Mouse (Mus musculus) CH12.LX (cell line): ENCODE data around the gene Stk40. TPM values are rescaled to one million over a fixed set of nuclear protein-coding genes. Genes with fewer than 3 reads are reported as not detected.

Experiments used
- DNase-seq: peaks from one replicate; pipeline ENCODE4 v3.0.0-alpha.2; 2013; ENCODE audit errors: extremely low read depth
- H3K27ac ChIP-seq: 2 replicates; pipeline ENCODE4 v1.5.1; 2012; ENCODE audit warnings: low read depth, mild to moderate bottlenecking, control low read depth, moderate library complexity; ENCODE audit not compliant: insufficient read depth
- H3K27me3 ChIP-seq: replicated peaks from 2 replicates; pipeline ENCODE3; 2012; ENCODE audit warnings: inconsistent platforms
- H3K36me3 ChIP-seq, 2 experiments: replicated peaks in 1 of 2; 2 replicates each; pipeline versions ENCODE3 to v1.6.1; 2012; ENCODE audit warnings: inconsistent platforms in 1 of 2, low read length in 1 of 2, mild to moderate bottlenecking in 1 of 2, mixed read lengths in 1 of 2, moderate library complexity in 1 of 2; ENCODE audit not compliant: control insufficient read depth in 1 of 2, insufficient read depth in 1 of 2
- H3K4me1 ChIP-seq, 2 experiments: 2 replicates each; pipeline ENCODE4 v1.6.1; 2012; ENCODE audit warnings: inconsistent platforms in 1 of 2, moderate library complexity in 1 of 2; ENCODE audit not compliant: insufficient read depth in 2 of 2, control insufficient read depth in 1 of 2
- H3K4me2 ChIP-seq: 2 replicates; pipeline ENCODE4 v1.6.1; 2012; ENCODE audit warnings: low read depth, mild to moderate bottlenecking, control low read depth; ENCODE audit not compliant: poor library complexity, insufficient read depth, severe bottlenecking
- H3K4me3 ChIP-seq, 3 experiments: fragments of 150-350 bp in 1 of 3; sonication (generic) in 1 of 3; replicated peaks in 1 of 3; 2 replicates each; pipeline versions ENCODE3 to v1.5.1; 2011 to 2012; ENCODE audit warnings: low read depth in 2 of 3, low read length in 2 of 3, mild to moderate bottlenecking in 2 of 3, moderate library complexity in 2 of 3, control low read depth in 1 of 3, improper control_type of control experiment in 1 of 3, inconsistent platforms in 1 of 3, mixed read lengths in 1 of 3; ENCODE audit not compliant: poor library complexity in 1 of 3
- H3K79me2 ChIP-seq: replicated peaks from 2 replicates; pipeline ENCODE4 v1.6.1; 2012; ENCODE audit warnings: mild to moderate bottlenecking, moderate library complexity; ENCODE audit not compliant: control insufficient read depth, poor library complexity, insufficient read depth, severe bottlenecking; ENCODE audit errors: extremely low read depth
- H3K9ac ChIP-seq: 2 replicates; pipeline ENCODE4 v1.6.1; 2012; ENCODE audit warnings: low read depth, mild to moderate bottlenecking, control low read depth, moderate library complexity; ENCODE audit not compliant: insufficient read depth
- H3K9me3 ChIP-seq: replicated peaks from 2 replicates; pipeline ENCODE3; 2012; ENCODE audit warnings: low read length, inconsistent platforms, mixed read lengths
- CHD1 ChIP-seq: IDR thresholded peaks from 2 replicates; pipeline ENCODE4 v1.6.1; 2012; ENCODE audit warnings: low read depth, low read length, improper control_type of control experiment, inconsistent platforms
- CHD2 ChIP-seq: IDR thresholded peaks from 2 replicates; pipeline ENCODE4 v1.6.1; 2011; ENCODE audit warnings: low read length, improper control_type of control experiment
- ELF1 ChIP-seq: IDR thresholded peaks from 2 replicates; pipeline ENCODE4 v1.6.1; 2014; ENCODE audit warnings: low read depth, mild to moderate bottlenecking, inconsistent platforms, low read length, improper control_type of control experiment
- ETS1 ChIP-seq: conservative IDR thresholded peaks from 2 replicates; pipeline ENCODE4 v1.6.1; 2012; ENCODE audit warnings: low read depth, mild to moderate bottlenecking, inconsistent platforms, low read length, improper control_type of control experiment, moderate library complexity
- HCFC1 ChIP-seq: IDR thresholded peaks from 2 replicates; pipeline ENCODE4 v1.6.1; 2012; ENCODE audit warnings: low read depth, mild to moderate bottlenecking, inconsistent platforms, low read length, improper control_type of control experiment
- IRF4 ChIP-seq: IDR thresholded peaks from 2 replicates; pipeline ENCODE4 v1.6.1; 2014; ENCODE audit warnings: low read depth, mild to moderate bottlenecking, inconsistent platforms, low read length, improper control_type of control experiment
- JUN ChIP-seq: IDR thresholded peaks from 2 replicates; pipeline ENCODE4 v1.6.1; 2011; ENCODE audit warnings: low read depth, mild to moderate bottlenecking, low read length, improper control_type of control experiment, moderate library complexity; ENCODE audit not compliant: insufficient read depth
- JUND ChIP-seq: conservative IDR thresholded peaks from 2 replicates; pipeline ENCODE4 v1.6.1; 2011; ENCODE audit warnings: low read depth, low read length, improper control_type of control experiment
- KAT2A ChIP-seq: IDR thresholded peaks from 2 replicates; pipeline ENCODE4 v1.6.1; 2012; ENCODE audit warnings: low read length, improper control_type of control experiment, inconsistent platforms; ENCODE audit not compliant: insufficient replicate concordance
- MAFK ChIP-seq: IDR thresholded peaks from 2 replicates; pipeline ENCODE4 v1.6.1; 2011; ENCODE audit warnings: low read length, improper control_type of control experiment; ENCODE audit not compliant: insufficient replicate concordance
- MAZ ChIP-seq: IDR thresholded peaks from 2 replicates; pipeline ENCODE4 v1.6.1; 2012; ENCODE audit warnings: low read depth, mild to moderate bottlenecking, inconsistent platforms, low read length, improper control_type of control experiment, moderate library complexity
- MYC ChIP-seq: IDR thresholded peaks from 2 replicates; pipeline ENCODE4 v1.6.1; 2011; ENCODE audit warnings: low read depth, mild to moderate bottlenecking, improper control_type of control experiment, low read length
- NELFE ChIP-seq: IDR thresholded peaks from 2 replicates; pipeline ENCODE4 v1.6.1; 2011; ENCODE audit warnings: low read depth, low read length, improper control_type of control experiment
- NRF1 ChIP-seq: IDR thresholded peaks from 2 replicates; pipeline ENCODE4 v1.6.1; 2014; ENCODE audit warnings: low read depth, mild to moderate bottlenecking, inconsistent platforms, low read length, improper control_type of control experiment, moderate library complexity
- POLR2A ChIP-seq: IDR thresholded peaks from 2 replicates; pipeline ENCODE4 v1.6.1; 2011; ENCODE audit warnings: low read depth, mild to moderate bottlenecking, improper control_type of control experiment, low read length
- POLR2AphosphoS2 ChIP-seq: IDR thresholded peaks from 2 replicates; pipeline ENCODE4 v1.6.1; 2011; ENCODE audit warnings: low read depth, low read length, improper control_type of control experiment
- SMC3 ChIP-seq: IDR thresholded peaks from 2 replicates; pipeline ENCODE4 v1.6.1; 2011; ENCODE audit warnings: low read depth, low read length, improper control_type of control experiment
- TBP ChIP-seq: conservative IDR thresholded peaks from 2 replicates; pipeline ENCODE4 v1.6.1; 2011; ENCODE audit warnings: low read depth, low read length, improper control_type of control experiment
- UBTF ChIP-seq: IDR thresholded peaks from 2 replicates; pipeline ENCODE4 v1.6.1; 2012; ENCODE audit warnings: low read depth, mild to moderate bottlenecking, inconsistent platforms, low read length, improper control_type of control experiment, moderate library complexity
- USF2 ChIP-seq: conservative IDR thresholded peaks from 2 replicates; pipeline ENCODE4 v1.6.1; 2011; ENCODE audit warnings: low read depth, low read length, improper control_type of control experiment
- ZKSCAN1 ChIP-seq: IDR thresholded peaks from 2 replicates; pipeline ENCODE4 v1.6.1; 2012; ENCODE audit warnings: low read depth, inconsistent platforms, low read length, improper control_type of control experiment, borderline replicate concordance
- dilution Hi-C: fragments of 300-500 bp; cut with MboI; formaldehyde crosslinking; loops from 2 replicates; pipeline ENCODE4 v1.14.3; 2020; ENCODE audit warnings: low sequenced_read_pairs; ENCODE audit not compliant: extremely low pct_unique_long_range_greater_than_20kb, extremely low pct_ligation_motif_present
- in situ Hi-C: fragments of 300-500 bp; cut with MboI; formaldehyde crosslinking; loops from 3 replicates; pipeline ENCODE4 v1.14.3; 2019; ENCODE audit warnings: low sequenced_read_pairs, low pct_ligation_motif_present, low pct_unique_long_range_greater_than_20kb, mixed read lengths
- polyA plus RNA-seq: library from polyadenylated mRNA; unstranded; fragments of >175 nt; gene quantifications from 2 replicates; pipeline ENCODE4 v1.2.1, GENCODE M21; 2012; ENCODE audit warnings: low read depth; ENCODE audit not compliant: insufficient read length
- total RNA-seq, 2 experiments: library from RNA; depleted of rRNA; stranded (reverse); fragments of 300-350 nt in 1 of 2; fragments of >200 nt in 1 of 2; gene quantifications; 2 replicates each; pipeline ENCODE4 v1.2.3; 2012 to 2014

The Stk40 gene
- total and polyA plus RNA-seq, 3 experiments, result 8.6 to 33.0 (median 16.4) TPM

DNA sequence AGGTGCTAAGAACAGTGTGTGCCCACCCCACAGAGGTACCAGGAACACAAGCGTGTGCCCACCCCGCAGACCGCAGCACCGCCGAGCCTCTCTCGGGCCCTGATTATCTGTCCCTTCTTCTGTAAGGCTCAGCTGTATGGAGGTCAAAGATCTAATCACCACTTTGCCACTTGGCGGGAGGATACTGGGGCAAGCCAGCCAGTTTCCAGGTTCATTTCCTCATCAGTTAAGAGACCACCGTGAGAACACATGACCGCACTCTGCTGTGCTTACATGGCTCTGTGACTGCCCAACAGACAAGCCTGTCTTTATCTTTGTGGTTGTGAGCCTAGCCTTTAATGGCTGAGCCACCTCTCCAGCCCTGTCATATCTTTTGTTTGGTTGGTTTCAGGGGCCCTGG, 20.7 kb upstream of the Stk40 start:
- H3K27ac ChIP-seq, result no peak overlapping the region
- H3K79me2 ChIP-seq, result no peaks in the 10 kb centered on the region

DNA sequence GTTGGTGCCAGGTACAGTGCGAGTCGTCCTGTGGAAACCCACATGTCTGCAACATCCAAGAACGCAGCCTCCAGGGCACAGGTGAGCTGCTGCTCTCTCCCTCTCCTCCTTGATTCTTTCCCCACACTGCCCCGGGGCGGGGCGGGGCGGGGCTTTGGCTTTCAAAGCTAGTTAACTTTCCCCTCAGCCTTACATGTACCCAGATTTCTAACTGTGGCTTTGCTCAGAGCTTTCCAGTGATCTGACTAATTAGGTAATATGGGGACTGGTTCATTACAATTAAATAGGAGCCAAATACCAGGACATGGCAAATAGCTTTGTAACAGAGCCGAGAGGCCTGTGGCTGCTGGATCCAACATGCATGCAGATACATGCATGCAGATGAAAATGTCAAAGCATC, 19.4 kb upstream of the Stk40 start:
- Histone ChIP-seq H3K4me3 (no peak overlapping the region), H3K27me3 (no peaks in the 10 kb centered on the region), H3K4me1 (peaks cover 0 to 16% of the 10 kb centered on the region in 2 experiments; a peak in 2 of 4 replicates), H3K4me2 (no peak overlapping the region), H3K36me3 (no peaks in the 10 kb centered on the region), H3K9me3 (no peaks in the 10 kb centered on the region), H3K9ac (no peak overlapping the region), H3K79me2 (no peaks in the 10 kb centered on the region), H3K27ac (no peak overlapping the region)
- in situ Hi-C loops (no loop called here), dilution Hi-C loops (no loop called here)
- no peak for DNase-seq
- TF ChIP-seq POLR2A, result no peak
- TF ChIP-seq MYC, result no peak
- TF ChIP-seq ETS1, result no peak
- TF ChIP-seq JUND, result no peak
- no peak for TF ChIP-seq MAZ
- TF ChIP-seq CHD1, result no peak
- TF ChIP-seq UBTF, result no peak
- no peak for TF ChIP-seq TBP
- TF ChIP-seq SMC3, result no peak

More for the DNA sequence above, 20.7 kb upstream of the Stk40 start:
- dilution Hi-C loops (no loop called here), in situ Hi-C loops (no loop called here)
- DNase-seq, result no peak
- H3K9me3 ChIP-seq, result no peaks in the 10 kb centered on the region
- TF ChIP-seq NELFE (no peak), SMC3 (no peak), POLR2AphosphoS2 (no peak), JUND (no peak), KAT2A (no peak), ELF1 (no peak), MAZ (no peak), ETS1 (no peak), MAFK (no peak), HCFC1 (no peak), NRF1 (no peak), CHD2 (no peak), USF2 (no peak), ZKSCAN1 (no peak), JUN (no peak), UBTF (no peak), TBP (no peak), IRF4 (no peak)
- no peak overlapping the region for H3K4me3 ChIP-seq
- no peak overlapping the region for H3K9ac ChIP-seq
- no peaks in the 10 kb centered on the region for H3K27me3 ChIP-seq
- peaks cover 0 to 16% of the 10 kb centered on the region in 2 experiments; a peak in 2 of 4 replicates for H3K4me1 ChIP-seq
- H3K4me2 ChIP-seq, result no peak overlapping the region
- H3K36me3 ChIP-seq, result no peaks in the 10 kb centered on the region
